Mouse (Mus musculus) G1E (cell line): ENCODE results near the gene Anxa6. TPM values are rescaled to one million over a fixed set of nuclear protein-coding genes. Genes with fewer than 3 reads are reported as not detected.

Experiments
- ATAC-seq: 2 replicates; pipeline ENCODE4 v1.8.0; 2016; ENCODE audit warnings: mild to moderate bottlenecking; ENCODE audit not compliant: insufficient number of reproducible peaks, poor library complexity, low FRiP score, severe bottlenecking; ENCODE audit errors: extremely low read depth
- DNase-seq: peaks from one replicate; pipeline ENCODE4 v3.0.0; 2012; ENCODE audit warnings: low spot score
- H3K27me3 ChIP-seq: 2 replicates; pipeline ENCODE4 v1.6.1; 2012; ENCODE audit warnings: mild to moderate bottlenecking, low read length, inconsistent platforms; ENCODE audit not compliant: insufficient read depth
- H3K36me3 ChIP-seq: replicated peaks from 2 replicates; pipeline ENCODE3; 2012; ENCODE audit warnings: mild to moderate bottlenecking, inconsistent platforms
- H3K4me1 ChIP-seq: 2 replicates; pipeline ENCODE4 v1.6.1; 2012; ENCODE audit warnings: low read depth, low read length, inconsistent platforms, mixed read lengths; ENCODE audit not compliant: insufficient read depth
- H3K4me3 ChIP-seq: 2 replicates; pipeline ENCODE4 v1.5.1; 2012; ENCODE audit warnings: low read depth, mild to moderate bottlenecking, inconsistent platforms, low read length, moderate library complexity, mixed read lengths
- H3K9me3 ChIP-seq: replicated peaks from 2 replicates; pipeline ENCODE4 v1.6.1; 2012; ENCODE audit warnings: inconsistent platforms
- CTCF ChIP-seq: IDR thresholded peaks from 2 replicates; pipeline ENCODE4 v1.5.1; 2012; ENCODE audit warnings: low read depth, low read length, inconsistent platforms, mixed read lengths
- GATA1 ChIP-seq: IDR thresholded peaks from 2 replicates; pipeline ENCODE4 v1.6.1; 2012; ENCODE audit warnings: borderline replicate concordance, low read length, inconsistent platforms, mixed read lengths
- GATA2 ChIP-seq: IDR thresholded peaks from 2 replicates; pipeline ENCODE4 v1.6.1; 2012; ENCODE audit warnings: low read depth, low read length, inconsistent platforms, borderline replicate concordance
- POLR2AphosphoS5 ChIP-seq: IDR thresholded peaks from 2 replicates; pipeline ENCODE4 v1.6.1; 2012; ENCODE audit warnings: low read depth, low read length, inconsistent platforms; ENCODE audit not compliant: insufficient replicate concordance
- TAL1 ChIP-seq: conservative IDR thresholded peaks from 2 replicates; pipeline ENCODE4 v1.6.1; 2012; ENCODE audit warnings: low read depth, low read length, inconsistent platforms, mixed read lengths
- polyA plus RNA-seq: library from polyadenylated mRNA; stranded (reverse); fragments of >175 nt; gene quantifications from 2 replicates; pipeline ENCODE4 v1.2.3, GENCODE M21; 2012
- total RNA-seq, 2 experiments: library from RNA; stranded (forward) in 1 of 2; stranded (reverse) in 1 of 2; fragments of 200-1000 nt in 1 of 2; fragments of >200 nt in 1 of 2; fragmentation: Nextera tagmentation in 1 of 2; gene quantifications; 2 replicates each; pipeline ENCODE4 v1.2.3; 2014 to 2017

Anxa6 gene
- total and polyA plus RNA-seq, 3 experiments = 0.04 to 0.87 TPM; not detected in 1

- ATAC-seq (no peak), DNase-seq (no peak)
- Histone ChIP-seq H3K27me3 (peaks cover 10% of the 10 kb centered on the region; the same call in 1 of the 2 replicates), H3K4me1 (peaks cover 14% of the 10 kb centered on the region), H3K36me3 (no peaks in the 10 kb centered on the region), H3K4me3 (no peak overlapping the region), H3K9me3 (no peaks in the 10 kb centered on the region)
- TF ChIP-seq GATA2 (no peak), TAL1 (no peak), GATA1 (no peak), CTCF (no peak), POLR2AphosphoS5 (no peak)
Measured at GRCm38 (mm10) chr11:54973481-54974212, 59.6 kb downstream of the Anxa6 start.

- Histone ChIP-seq H3K9me3 (no peaks in the 10 kb centered on the region), H3K4me1 (peaks cover 14% of the 10 kb centered on the region), H3K27me3 (peaks cover 6% of the 10 kb centered on the region; the same call in 1 of the 2 replicates), H3K36me3 (no peaks in the 10 kb centered on the region), H3K4me3 (no peak overlapping the region)
- TF ChIP-seq POLR2AphosphoS5 (no peak), GATA1 (no peak)
- no peak for ATAC-seq
- no peak for DNase-seq
Measured at GRCm38 (mm10) chr11:54972789-54973188, 60.5 kb downstream of the Anxa6 start.

- no peaks in the 10 kb centered on the region for H3K36me3 ChIP-seq
- DNase-seq = no peak
- peaks cover 14% of the 10 kb centered on the region for H3K4me1 ChIP-seq
- no peak overlapping the region for H3K4me3 ChIP-seq
- 0 out of 2 replicates have a peak, but pooled peaks cover 4% of the 10 kb centered on the region for H3K27me3 ChIP-seq
- TF ChIP-seq CTCF (no peak), TAL1 (no peak), POLR2AphosphoS5 (no peak), GATA2 (no peak), GATA1 (no peak)
- H3K9me3 ChIP-seq = no peaks in the 10 kb centered on the region
- no peak for ATAC-seq
Measured at GRCm38 (mm10) chr11:54972049-54972723, 61.1 kb downstream of the Anxa6 start.

GRCm38 (mm10) chr11:54971365-54972048 is 61.7 kb downstream of the Anxa6 start:
- Histone ChIP-seq H3K27me3 (peaks cover 4% of the 10 kb centered on the region; the same call in 1 of the 2 replicates), H3K9me3 (no peaks in the 10 kb centered on the region), H3K4me3 (no peak overlapping the region), H3K36me3 (no peaks in the 10 kb centered on the region), H3K4me1 (peaks cover 14% of the 10 kb centered on the region)
- ATAC-seq (no peak), DNase-seq (no peak)
- TF ChIP-seq POLR2AphosphoS5 (no peak), TAL1 (no peak), CTCF (no peak), GATA1 (no peak), GATA2 (no peak)

GRCm38 (mm10) chr11:54965234-54965633 is 68.0 kb downstream of the Anxa6 start:
- Histone ChIP-seq H3K36me3 (no peaks in the 10 kb centered on the region), H3K4me1 (peaks cover 18% of the 10 kb centered on the region), H3K27me3 (peaks cover 9% of the 10 kb centered on the region; the same call in 1 of the 2 replicates), H3K9me3 (no peaks in the 10 kb centered on the region), H3K4me3 (no peak overlapping the region)
- TF ChIP-seq TAL1 (no peak), POLR2AphosphoS5 (no peak), CTCF (no peak), GATA2 (no peak), GATA1 (no peak)
- no peak for DNase-seq
- ATAC-seq = no peak

- TF ChIP-seq GATA1 = no peak
- TF ChIP-seq POLR2AphosphoS5 = no peak
- no peak for TF ChIP-seq CTCF
- Histone ChIP-seq H3K4me1 (peaks cover 40% of the 10 kb centered on the region), H3K27me3 (peaks cover 9% of the 10 kb centered on the region; the same call in 1 of the 2 replicates), H3K4me3 (no peak within 1 kb of the TSS), H3K9me3 (no peaks in the 10 kb centered on the region), H3K36me3 (no peaks in the 10 kb centered on the region)
- DNase-seq = no peak
- no peak for ATAC-seq
Measured at GRCm38 (mm10) chr11:54962810-54963209, 70.4 kb downstream of the Anxa6 start, which contains the start of gene Tnip1. TSS of gene Tnip1 (minus strand) at chr11:54962917.
